Mouse (Mus musculus): ENCODE data around the gene Dapp1.
"Not testable (repeated sequence)": the region's sequence is repeated elsewhere in the genome, so short reads cannot be mapped to it uniquely, and the experiment has no call there.

DNA sequence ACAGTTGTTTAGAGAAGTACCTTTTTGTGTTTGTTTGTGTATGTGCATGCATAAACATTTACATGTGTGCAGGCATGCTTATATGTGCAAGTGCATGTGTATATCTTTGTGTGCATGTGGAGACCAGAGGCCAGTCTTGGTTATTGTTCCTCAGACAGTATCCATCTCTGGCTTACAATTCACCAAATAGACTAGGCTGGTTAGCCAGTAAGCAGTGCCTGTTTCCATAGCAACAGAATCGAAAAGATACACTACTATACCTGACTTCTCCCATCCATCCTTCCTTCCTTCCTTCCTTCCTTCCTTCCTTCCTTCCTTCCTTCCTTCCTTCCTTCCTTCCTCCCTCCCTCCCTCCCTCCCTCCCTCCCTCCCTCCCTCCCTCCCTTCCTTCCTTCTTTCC, 17.3 kb downstream of the Dapp1 start:
- not testable (repeated sequence) for TF ChIP-seq CTCF (IDR thresholded peaks at IDR 0.05; ENCODE audit: low read depth, low read length); POLR2A (IDR thresholded peaks at IDR 0.05; ENCODE audit: insufficient read depth, low read length); EP300 (IDR thresholded peaks at IDR 0.05; ENCODE audit: insufficient read depth, low read depth, low read length)

All from ES-Bruce4 (cell line).